Mouse (Mus musculus): ENCODE results near the gene Gtf3a.
A peak's percentile ranks its signal among the peaks of the same experiment; 100 is the strongest.
"Not testable (repeated sequence)": the region's sequence is repeated elsewhere in the genome, so short reads cannot be mapped to it uniquely, and the experiment has no call there.

Gene Gtf3a

GRCm38 (mm10) chr5:146948508-146949088, at the start of gene Gtf3a:
Gtf3a (plus strand) TSS chr5:146948657.
- peak; percentile 75 for DNase-seq (ENCODE audit: low read depth, low spot score)

GRCm38 (mm10) chr5:146900331-146900730, 48.1 kb upstream of the Gtf3a start:
- no peak for DNase-seq (ENCODE audit: low read depth, low spot score)

- no peak for DNase-seq (ENCODE audit: low read depth, low spot score)
Measured at GRCm38 (mm10) chr5:146901501-146901900, 47.0 kb upstream of the Gtf3a start.

GRCm38 (mm10) chr5:146904404-146904803, 44.1 kb upstream of the Gtf3a start:
- DNase-seq (ENCODE audit: low read depth, low spot score) = no peak

- no peak for DNase-seq (ENCODE audit: low read depth, low spot score)
Measured at GRCm38 (mm10) chr5:146905486-146906172, 42.8 kb upstream of the Gtf3a start.

- no peak for DNase-seq (ENCODE audit: low read depth, low spot score)
Measured at GRCm38 (mm10) chr5:146907533-146907932, 40.9 kb upstream of the Gtf3a start.

- no peak for DNase-seq (ENCODE audit: low read depth, low spot score)
Measured at GRCm38 (mm10) chr5:146908629-146909028, 39.8 kb upstream of the Gtf3a start.

GRCm38 (mm10) chr5:146912206-146912605, 36.3 kb upstream of the Gtf3a start:
- no peak for DNase-seq (ENCODE audit: low read depth, low spot score)

GRCm38 (mm10) chr5:146913355-146913754, 35.1 kb upstream of the Gtf3a start:
- DNase-seq (ENCODE audit: low read depth, low spot score) = no peak

- DNase-seq (ENCODE audit: low read depth, low spot score) = no peak
Measured at GRCm38 (mm10) chr5:146914088-146914766, 34.2 kb upstream of the Gtf3a start.

- no peak for DNase-seq (ENCODE audit: low read depth, low spot score)
Measured at GRCm38 (mm10) chr5:146916273-146916672, 32.2 kb upstream of the Gtf3a start.

- no peak for DNase-seq (ENCODE audit: low read depth, low spot score)
Measured at GRCm38 (mm10) chr5:146916806-146917205, 31.7 kb upstream of the Gtf3a start.

- DNase-seq (ENCODE audit: low read depth, low spot score) = not testable (repeated sequence)
Measured at GRCm38 (mm10) chr5:146917357-146917756, 31.1 kb upstream of the Gtf3a start.

GRCm38 (mm10) chr5:146919874-146920273, 28.6 kb upstream of the Gtf3a start:
- no peak for DNase-seq (ENCODE audit: low read depth, low spot score)

GRCm38 (mm10) chr5:146920314-146921161, 27.9 kb upstream of the Gtf3a start:
- DNase-seq (ENCODE audit: low read depth, low spot score) = no peak

- DNase-seq (ENCODE audit: low read depth, low spot score) = no peak
Measured at GRCm38 (mm10) chr5:146921224-146921623, 27.2 kb upstream of the Gtf3a start.

- DNase-seq (ENCODE audit: low read depth, low spot score) = no peak
Measured at GRCm38 (mm10) chr5:146923547-146923946, 24.9 kb upstream of the Gtf3a start.

- no peak for DNase-seq (ENCODE audit: low read depth, low spot score)
Measured at GRCm38 (mm10) chr5:146926673-146927072, 21.8 kb upstream of the Gtf3a start.

GRCm38 (mm10) chr5:146931422-146931821, 17.0 kb upstream of the Gtf3a start:
- no peak for DNase-seq (ENCODE audit: low read depth, low spot score)

GRCm38 (mm10) chr5:146931904-146932553, 16.4 kb upstream of the Gtf3a start:
- DNase-seq (ENCODE audit: low read depth, low spot score) = no peak

- DNase-seq (ENCODE audit: low read depth, low spot score) = no peak
Measured at GRCm38 (mm10) chr5:146933466-146933865, 15.0 kb upstream of the Gtf3a start.
